Mouse (Mus musculus): ENCODE measurements around the gene Itga7. TPM values are rescaled to one million over a fixed set of nuclear protein-coding genes. Genes with fewer than 3 reads are reported as not detected.

The Itga7 gene
- polyA plus RNA-seq, 1 experiment from 2014 or later: 3.7 TPM

GRCm38 (mm10) chr10:128958340-128958739 lies 24.7 kb downstream of the Itga7 start:
- H3K27me3 ChIP-seq (ENCODE audit: control insufficient read depth, insufficient read depth, low read length): no peaks in the 10 kb centered on the region; the same call in 1 of the 2 replicates
- no peak for ATAC-seq (ENCODE audit: insufficient number of reproducible peaks, insufficient read depth, low FRiP score, low read depth)
- H3K9me3 ChIP-seq (ENCODE audit: control insufficient read depth, low read length): no peaks in the 10 kb centered on the region
- no peak overlapping the region for H3K4me3 ChIP-seq (ENCODE audit: control insufficient read depth in 1 of 2, insufficient read depth in 1 of 2, low read depth in 1 of 2, low read length in 2 of 2)
- no peak overlapping the region for H3K27ac ChIP-seq (replicated peaks in 1 of 2; ENCODE audit: control insufficient read depth in 1 of 2, insufficient read depth in 1 of 2, low read depth in 2 of 2, low read length in 2 of 2)
- no peak overlapping the region for H3K9ac ChIP-seq (ENCODE audit: low read length)
- H3K36me3 ChIP-seq (ENCODE audit: control insufficient read depth, insufficient read depth, low read length): no peaks in the 10 kb centered on the region
- H3K4me2 ChIP-seq (ENCODE audit: low read length): no peak overlapping the region
- no peaks in the 10 kb centered on the region; a peak in 1 of 4 replicates for H3K4me1 ChIP-seq (ENCODE audit: control insufficient read depth in 2 of 2, insufficient read depth in 2 of 2, low read length in 2 of 2)
- WGBS: 67% methylated on average over 10 of the region's 10 CpGs

GRCm38 (mm10) chr10:128960142-128960541 lies 26.5 kb downstream of the Itga7 start:
- Histone ChIP-seq H3K4me2 (ENCODE audit: low read length) (no peak overlapping the region), H3K9ac (ENCODE audit: low read length) (no peak overlapping the region), H3K27me3 (ENCODE audit: control insufficient read depth, insufficient read depth, low read length) (no peaks in the 10 kb centered on the region; the same call in 1 of the 2 replicates), H3K9me3 (ENCODE audit: control insufficient read depth, low read length) (no peaks in the 10 kb centered on the region), H3K4me1 (ENCODE audit: control insufficient read depth in 2 of 2, insufficient read depth in 2 of 2, low read length in 2 of 2) (no peaks in the 10 kb centered on the region; a peak in 1 of 4 replicates), H3K36me3 (ENCODE audit: control insufficient read depth, insufficient read depth, low read length) (no peaks in the 10 kb centered on the region), H3K4me3 (ENCODE audit: control insufficient read depth in 1 of 2, insufficient read depth in 1 of 2, low read depth in 1 of 2, low read length in 2 of 2) (no peak overlapping the region), H3K27ac (replicated peaks in 1 of 2; ENCODE audit: control insufficient read depth in 1 of 2, insufficient read depth in 1 of 2, low read depth in 2 of 2, low read length in 2 of 2) (no peak overlapping the region)
- ATAC-seq (ENCODE audit: insufficient number of reproducible peaks, insufficient read depth, low FRiP score, low read depth): no peak
- WGBS: 62% methylated on average over 4 of the region's 4 CpGs

- Histone ChIP-seq H3K4me3 (ENCODE audit: control insufficient read depth in 1 of 2, insufficient read depth in 1 of 2, low read depth in 1 of 2, low read length in 2 of 2) (no peak within 1 kb of the TSS), H3K4me2 (ENCODE audit: low read length) (no peak within 1 kb of the TSS), H3K27me3 (ENCODE audit: control insufficient read depth, insufficient read depth, low read length) (no peaks in the 10 kb centered on the region; the same call in 1 of the 2 replicates), H3K4me1 (ENCODE audit: control insufficient read depth in 2 of 2, insufficient read depth in 2 of 2, low read length in 2 of 2) (no peaks in the 10 kb centered on the region; a peak in 1 of 4 replicates), H3K27ac (replicated peaks in 1 of 2; ENCODE audit: control insufficient read depth in 1 of 2, insufficient read depth in 1 of 2, low read depth in 2 of 2, low read length in 2 of 2) (no peak within 1 kb of the TSS), H3K9me3 (ENCODE audit: control insufficient read depth, low read length) (no peaks in the 10 kb centered on the region), H3K9ac (ENCODE audit: low read length) (no peak within 1 kb of the TSS), H3K36me3 (ENCODE audit: control insufficient read depth, insufficient read depth, low read length) (no peaks in the 10 kb centered on the region)
- 64% methylated on average over 12 of the region's 12 CpGs for WGBS
- no peak for ATAC-seq (ENCODE audit: insufficient number of reproducible peaks, insufficient read depth, low FRiP score, low read depth)
Observed at GRCm38 (mm10) chr10:128960590-128961584, 27.3 kb downstream of the Itga7 start, which contains the start of gene Mettl7b. Mettl7b (minus strand) TSS chr10:128960988.

GRCm38 (mm10) chr10:128964961-128965360 lies 31.3 kb downstream of the Itga7 start:
- Histone ChIP-seq H3K4me2 (ENCODE audit: low read length) (no peak overlapping the region), H3K36me3 (ENCODE audit: control insufficient read depth, insufficient read depth, low read length) (no peaks in the 10 kb centered on the region), H3K27ac (replicated peaks in 1 of 2; ENCODE audit: control insufficient read depth in 1 of 2, insufficient read depth in 1 of 2, low read depth in 2 of 2, low read length in 2 of 2) (no peak overlapping the region), H3K4me3 (ENCODE audit: control insufficient read depth in 1 of 2, insufficient read depth in 1 of 2, low read depth in 1 of 2, low read length in 2 of 2) (no peak overlapping the region), H3K27me3 (ENCODE audit: control insufficient read depth, insufficient read depth, low read length) (no peaks in the 10 kb centered on the region), H3K9ac (ENCODE audit: low read length) (no peak overlapping the region), H3K9me3 (ENCODE audit: control insufficient read depth, low read length) (no peaks in the 10 kb centered on the region), H3K4me1 (ENCODE audit: control insufficient read depth in 2 of 2, insufficient read depth in 2 of 2, low read length in 2 of 2) (no peaks in the 10 kb centered on the region; a peak in 1 of 4 replicates)
- ATAC-seq (ENCODE audit: insufficient number of reproducible peaks, insufficient read depth, low FRiP score, low read depth): no peak
- 63% methylated on average over 2 of the region's 2 CpGs for WGBS

GRCm38 (mm10) chr10:128965871-128966270 lies 32.3 kb downstream of the Itga7 start:
- H3K9ac ChIP-seq (ENCODE audit: low read length): no peak overlapping the region
- no peaks in the 10 kb centered on the region for H3K36me3 ChIP-seq (ENCODE audit: control insufficient read depth, insufficient read depth, low read length)
- ATAC-seq (ENCODE audit: insufficient number of reproducible peaks, insufficient read depth, low FRiP score, low read depth): no peak
- H3K4me3 ChIP-seq (ENCODE audit: control insufficient read depth in 1 of 2, insufficient read depth in 1 of 2, low read depth in 1 of 2, low read length in 2 of 2): no peak overlapping the region
- no peak overlapping the region for H3K27ac ChIP-seq (replicated peaks in 1 of 2; ENCODE audit: control insufficient read depth in 1 of 2, insufficient read depth in 1 of 2, low read depth in 2 of 2, low read length in 2 of 2)
- H3K4me2 ChIP-seq (ENCODE audit: low read length): no peak overlapping the region
- no peaks in the 10 kb centered on the region for H3K9me3 ChIP-seq (ENCODE audit: control insufficient read depth, low read length)
- H3K27me3 ChIP-seq (ENCODE audit: control insufficient read depth, insufficient read depth, low read length): no peaks in the 10 kb centered on the region
- no peaks in the 10 kb centered on the region for H3K4me1 ChIP-seq (ENCODE audit: control insufficient read depth in 2 of 2, insufficient read depth in 2 of 2, low read length in 2 of 2)
- WGBS: 86% methylated on average over 6 of the region's 6 CpGs

- no peaks in the 10 kb centered on the region for H3K36me3 ChIP-seq (ENCODE audit: control insufficient read depth, insufficient read depth, low read length)
- ATAC-seq (ENCODE audit: insufficient number of reproducible peaks, insufficient read depth, low FRiP score, low read depth): no peak
- no peaks in the 10 kb centered on the region for H3K9me3 ChIP-seq (ENCODE audit: control insufficient read depth, low read length)
- no peak overlapping the region for H3K9ac ChIP-seq (ENCODE audit: low read length)
- 22% methylated on average over 1 of the region's 1 CpGs for WGBS
- H3K4me2 ChIP-seq (ENCODE audit: low read length): no peak overlapping the region
- no peak overlapping the region for H3K4me3 ChIP-seq (ENCODE audit: control insufficient read depth in 1 of 2, insufficient read depth in 1 of 2, low read depth in 1 of 2, low read length in 2 of 2)
- H3K27ac ChIP-seq (replicated peaks in 1 of 2; ENCODE audit: control insufficient read depth in 1 of 2, insufficient read depth in 1 of 2, low read depth in 2 of 2, low read length in 2 of 2): no peak overlapping the region
- H3K4me1 ChIP-seq (ENCODE audit: control insufficient read depth in 2 of 2, insufficient read depth in 2 of 2, low read length in 2 of 2): no peaks in the 10 kb centered on the region
- no peaks in the 10 kb centered on the region for H3K27me3 ChIP-seq (ENCODE audit: control insufficient read depth, insufficient read depth, low read length)
Observed at GRCm38 (mm10) chr10:128968341-128968749, 34.7 kb downstream of the Itga7 start.

- Histone ChIP-seq H3K9me3 (ENCODE audit: control insufficient read depth, low read length) (no peaks in the 10 kb centered on the region), H3K27me3 (ENCODE audit: control insufficient read depth, insufficient read depth, low read length) (no peaks in the 10 kb centered on the region)
- 46% methylated on average over 1 of the region's 1 CpGs for WGBS
Observed at GRCm38 (mm10) chr10:128970740-128971250, 37.2 kb downstream of the Itga7 start.

More at GRCm38 (mm10) chr10:128970740-128971250, 37.2 kb downstream of the Itga7 start:
- no peaks in the 10 kb centered on the region for H3K36me3 ChIP-seq (ENCODE audit: control insufficient read depth, insufficient read depth, low read length)
- H3K9ac ChIP-seq (ENCODE audit: low read length): no peak overlapping the region
- no peak overlapping the region for H3K27ac ChIP-seq (replicated peaks in 1 of 2; ENCODE audit: control insufficient read depth in 1 of 2, insufficient read depth in 1 of 2, low read depth in 2 of 2, low read length in 2 of 2)
- no peak overlapping the region for H3K4me2 ChIP-seq (ENCODE audit: low read length)
- H3K4me3 ChIP-seq (ENCODE audit: control insufficient read depth in 1 of 2, insufficient read depth in 1 of 2, low read depth in 1 of 2, low read length in 2 of 2): no peak overlapping the region
- ATAC-seq (ENCODE audit: insufficient number of reproducible peaks, insufficient read depth, low FRiP score, low read depth): no peak
- H3K4me1 ChIP-seq (ENCODE audit: control insufficient read depth in 2 of 2, insufficient read depth in 2 of 2, low read length in 2 of 2): no peaks in the 10 kb centered on the region

Data from heart, embryonic 14.5 days (tissue).